ENCODE assay signal across 27 mouse cellular contexts in genomic region chr19:35755494-35755893, GRCm38 (mm10).
"Had no signal": no experiment of that assay in that cellular context is flagged by ENCODE, and none has a peak within 500 bp of the region (broad histone marks: within the 10 kb centered on the region; RNA-seq: fewer than 3 reads in every experiment).

No protein-coding gene starts in this region.

- H3K4me2 ChIP-seq: embryonic facial prominence, embryonic 12.5 days; embryonic facial prominence, embryonic 13.5 days; embryonic facial prominence, embryonic 15.5 days; forebrain, embryonic 12.5 days; forebrain, embryonic 13.5 days; heart, embryonic 11.5 days; heart, embryonic 12.5 days had no signal

- H3K9ac ChIP-seq: embryonic facial prominence, embryonic 12.5 days; embryonic facial prominence, embryonic 13.5 days; embryonic facial prominence, embryonic 15.5 days; forebrain, embryonic 12.5 days; forebrain, embryonic 13.5 days; forebrain, postnatal 0 days; heart, embryonic 12.5 days had no signal

- H3K4me1 ChIP-seq: embryonic facial prominence, embryonic 10.5 days; embryonic facial prominence, embryonic 12.5 days; embryonic facial prominence, embryonic 13.5 days; embryonic facial prominence, embryonic 15.5 days; forebrain, embryonic 10.5 days; forebrain, embryonic 12.5 days; forebrain, embryonic 13.5 days; heart, embryonic 12.5 days had no signal

- DNase-seq: cerebellum, adult 8-10 months; cerebellum, adult 9-10 months; cerebellum, adult 9-11 months; cerebellum, postnatal 10 days; cerebellum, postnatal 14 days; cerebellum, postnatal 25 days; cerebellum, postnatal 36 days; embryo, embryonic 11 days; forebrain, postnatal 0 days; gastrocnemius, adult 2 months; gastrocnemius, postnatal 10 days; gastrocnemius, postnatal 14 days; gastrocnemius, postnatal 25 days; gastrocnemius, postnatal 36 days; heart, adult 2 months had no signal

- H3K9me3 ChIP-seq: embryonic facial prominence, embryonic 10.5 days; embryonic facial prominence, embryonic 12.5 days; embryonic facial prominence, embryonic 13.5 days; embryonic facial prominence, embryonic 15.5 days; forebrain, embryonic 10.5 days; forebrain, embryonic 12.5 days; forebrain, embryonic 13.5 days; heart, embryonic 12.5 days had no signal

- H3K27me3 ChIP-seq: embryonic facial prominence, embryonic 12.5 days; embryonic facial prominence, embryonic 13.5 days; embryonic facial prominence, embryonic 15.5 days; forebrain, embryonic 12.5 days; forebrain, embryonic 13.5 days; heart, embryonic 12.5 days had no signal

- H3K27ac ChIP-seq: embryonic facial prominence, embryonic 10.5 days; embryonic facial prominence, embryonic 12.5 days; embryonic facial prominence, embryonic 13.5 days; embryonic facial prominence, embryonic 15.5 days; forebrain, embryonic 10.5 days; forebrain, embryonic 12.5 days; forebrain, embryonic 13.5 days; gastrocnemius, adult 2 months; heart, adult 2 months had no signal

- ATAC-seq: forebrain, embryonic 13.5 days; forebrain, embryonic 14.5 days; forebrain, embryonic 16.5 days; forebrain, postnatal 0 days had no signal

- H3K4me3 ChIP-seq: embryonic facial prominence, embryonic 10.5 days; embryonic facial prominence, embryonic 12.5 days; embryonic facial prominence, embryonic 13.5 days; embryonic facial prominence, embryonic 15.5 days; erythroblast, embryonic 14.5 days; forebrain, embryonic 10.5 days; forebrain, embryonic 12.5 days; forebrain, embryonic 13.5 days; gastrocnemius, adult 2 months; heart, adult 2 months; heart, embryonic 12.5 days had no signal

- H3K36me3 ChIP-seq: embryonic facial prominence, embryonic 10.5 days; embryonic facial prominence, embryonic 12.5 days; embryonic facial prominence, embryonic 13.5 days; embryonic facial prominence, embryonic 15.5 days; forebrain, embryonic 10.5 days; forebrain, embryonic 12.5 days; heart, embryonic 12.5 days had no signal
